Mouse (Mus musculus) right cerebral cortex, postnatal 10 days (tissue): ENCODE results near the gene Arrdc5.
"Not testable (repeated sequence)": the region's sequence is repeated elsewhere in the genome, so short reads cannot be mapped to it uniquely, and the experiment has no call there.

Source experiments
- DNase-seq, 2 experiments: peaks; one replicate each; pipeline ENCODE4 v3.0.0; 2021; ENCODE audit warnings: low spot score in 2 of 2

The Arrdc5 gene

DNA sequence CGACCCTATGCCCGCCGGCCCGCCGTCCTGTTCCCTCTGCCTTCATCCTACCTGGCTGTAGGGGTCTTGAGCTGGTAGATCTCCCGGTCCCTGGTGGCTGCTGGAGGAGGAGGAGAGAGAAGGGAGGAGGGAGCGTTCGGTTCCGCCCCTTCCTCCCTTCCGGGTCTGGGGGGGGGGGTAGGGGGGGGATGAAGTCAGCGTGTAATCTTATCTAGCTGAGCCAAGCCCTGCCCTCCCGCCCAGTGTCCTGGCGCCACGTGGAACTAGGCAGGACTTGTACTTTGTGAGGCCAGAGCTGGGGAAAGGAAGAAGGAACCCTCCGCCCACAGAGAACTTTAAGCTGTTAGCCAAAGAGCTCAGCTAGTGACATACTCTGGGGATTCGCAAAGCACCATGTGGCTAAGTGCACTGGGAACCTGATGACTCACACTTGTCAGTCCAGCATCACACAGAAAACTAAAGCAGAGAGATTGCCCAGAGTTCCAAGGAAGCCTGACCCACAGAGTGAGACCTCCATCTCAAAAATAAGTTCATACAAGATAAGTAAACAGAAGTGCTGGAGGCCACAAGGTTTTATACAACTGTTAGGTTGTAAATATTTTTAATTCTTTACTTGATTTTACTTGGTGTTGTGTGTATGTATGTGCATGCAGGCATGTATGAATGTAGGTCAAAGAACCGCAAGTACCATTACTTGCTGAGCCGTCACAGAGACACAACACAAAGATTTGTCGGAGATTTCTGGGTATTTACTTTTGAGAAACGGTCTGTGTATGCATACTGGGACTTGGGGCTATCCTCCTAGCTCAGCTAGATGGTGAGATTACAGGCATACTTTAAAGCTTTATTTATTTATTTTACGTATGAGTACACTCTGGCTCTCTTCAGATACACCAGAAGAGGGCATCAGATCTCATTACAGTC lies 23.2 kb downstream of the Arrdc5 start, which contains the start of gene Ticam1:
TSS of gene Ticam1 (minus strand) at position 144 of the 924 bp plus-strand sequence.
- peak; percentile 83 to 90 for DNase-seq

DNA sequence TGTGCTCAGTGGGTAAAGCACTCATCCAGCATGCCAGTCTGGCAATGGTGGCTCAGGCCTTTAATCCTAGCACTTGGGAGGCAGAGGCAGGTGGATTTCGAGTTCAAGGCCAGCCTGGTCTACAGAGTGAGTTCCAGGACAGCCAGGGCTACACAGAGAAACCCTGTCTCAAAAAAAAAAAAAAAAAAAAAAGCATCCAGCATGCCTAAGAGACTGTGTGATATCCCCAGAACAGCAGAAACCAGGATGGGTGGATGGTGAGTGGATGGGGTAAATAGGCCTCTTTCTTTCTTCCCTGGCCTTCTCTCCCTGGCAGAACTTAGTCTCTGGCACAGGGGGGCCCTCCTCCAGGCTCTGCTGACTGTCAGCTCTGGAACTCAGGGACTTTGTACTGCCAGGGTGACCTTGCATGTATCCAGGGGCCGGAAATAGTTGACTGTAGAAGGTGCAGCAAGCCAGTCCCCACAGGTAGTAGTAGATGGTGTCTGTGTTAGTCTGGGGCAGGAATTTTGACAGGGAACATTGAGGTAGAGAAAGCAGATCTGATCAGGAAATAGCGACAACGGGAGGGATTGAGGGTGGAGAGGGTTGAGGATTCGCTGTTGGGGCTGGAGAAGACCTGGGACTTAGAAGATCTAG lies 24.1 kb downstream of the Arrdc5 start:
- DNase-seq: no peak

DNA sequence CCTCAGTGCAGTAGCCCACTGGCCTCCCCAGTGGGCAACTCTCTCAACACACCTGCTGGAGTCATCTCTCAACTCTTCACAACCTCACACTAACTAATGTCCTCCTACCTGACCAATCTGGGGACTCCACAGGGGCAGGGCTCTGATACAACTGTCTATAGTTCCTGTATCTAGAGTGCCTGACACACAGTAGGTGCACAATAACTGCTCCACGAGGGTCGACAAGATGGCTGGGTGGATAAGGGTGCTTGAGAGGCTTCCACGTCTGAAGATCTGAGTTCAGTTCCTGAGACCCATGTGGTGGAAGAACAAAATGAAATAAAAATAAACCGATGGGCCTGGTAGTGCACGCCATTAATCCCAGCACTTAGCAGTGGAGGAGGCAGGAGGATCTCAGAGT lies 26.1 kb downstream of the Arrdc5 start:
- no peak for DNase-seq

DNA sequence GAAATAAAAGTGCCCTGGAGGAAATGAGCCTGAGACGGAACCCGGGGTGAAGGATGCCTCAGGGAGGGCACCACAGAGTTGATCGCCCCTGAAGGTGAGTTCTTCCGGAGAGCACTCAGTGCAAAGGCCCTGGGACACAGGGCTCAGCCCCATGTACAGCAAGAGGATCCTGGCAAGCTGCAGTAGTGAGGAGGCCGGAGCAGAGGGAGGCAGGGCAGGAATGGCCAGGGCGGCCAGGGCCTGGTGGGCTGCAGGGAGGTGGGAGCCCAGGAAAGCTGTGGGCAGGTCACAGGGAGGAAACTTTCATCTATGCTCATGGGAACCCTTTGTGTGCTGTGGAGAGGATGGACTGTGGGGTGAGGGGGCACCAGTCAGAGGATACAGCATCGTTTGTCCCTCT lies 26.6 kb downstream of the Arrdc5 start:
- no peak for DNase-seq

DNA sequence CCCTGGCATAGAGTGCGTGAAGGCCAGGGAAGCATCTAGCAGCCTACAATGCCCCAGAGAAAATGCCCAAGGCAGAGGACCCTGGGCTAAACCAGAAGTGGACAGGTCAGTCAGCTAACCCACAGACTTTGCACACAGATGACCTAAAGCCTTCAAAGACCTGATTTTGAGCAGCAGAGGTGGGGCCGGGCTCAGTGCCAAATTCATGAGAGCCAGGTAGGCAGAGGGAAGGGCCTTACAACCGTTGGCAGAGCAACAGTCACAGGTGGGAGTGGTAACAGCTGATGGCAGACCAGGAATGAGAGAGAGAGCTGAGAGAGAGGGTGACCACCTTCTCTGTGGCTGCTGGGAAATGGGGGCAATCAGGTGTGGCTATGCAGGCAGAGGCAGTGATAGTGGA lies 27.4 kb downstream of the Arrdc5 start:
- DNase-seq: no peak

DNA sequence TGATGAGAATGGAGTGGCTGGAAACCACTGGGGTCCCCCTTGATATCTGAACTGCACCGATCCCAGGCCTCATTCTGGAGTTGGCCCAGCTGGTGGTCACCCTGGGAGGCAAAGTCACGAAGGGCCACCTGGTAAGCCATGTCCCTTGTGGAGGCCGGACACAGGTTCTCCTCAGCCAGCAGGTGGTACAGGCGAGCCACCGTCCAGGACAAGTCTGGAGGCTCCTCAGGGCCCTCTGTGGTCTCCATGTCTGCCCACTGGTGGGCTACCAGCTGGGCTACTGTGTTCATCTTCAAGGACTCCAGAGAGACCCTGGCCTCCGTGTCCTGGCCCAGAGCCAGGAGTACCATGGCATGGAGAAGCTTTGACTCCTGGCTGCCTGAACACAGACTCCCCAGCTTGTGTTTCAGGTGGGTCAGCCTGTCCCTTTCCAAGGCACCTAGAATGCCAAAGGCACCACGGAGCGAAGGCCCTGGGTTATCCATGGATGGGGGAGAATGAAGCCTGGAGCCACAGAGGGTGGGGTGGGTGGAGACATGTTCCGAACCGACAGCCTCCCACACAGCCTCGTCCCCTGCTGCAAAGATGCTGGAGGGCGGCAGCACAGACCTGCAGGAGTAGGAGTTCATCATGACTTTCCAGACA lies 28.4 kb downstream of the Arrdc5 start:
- peak in 1 of 2 experiments; percentile 47 for DNase-seq

DNA sequence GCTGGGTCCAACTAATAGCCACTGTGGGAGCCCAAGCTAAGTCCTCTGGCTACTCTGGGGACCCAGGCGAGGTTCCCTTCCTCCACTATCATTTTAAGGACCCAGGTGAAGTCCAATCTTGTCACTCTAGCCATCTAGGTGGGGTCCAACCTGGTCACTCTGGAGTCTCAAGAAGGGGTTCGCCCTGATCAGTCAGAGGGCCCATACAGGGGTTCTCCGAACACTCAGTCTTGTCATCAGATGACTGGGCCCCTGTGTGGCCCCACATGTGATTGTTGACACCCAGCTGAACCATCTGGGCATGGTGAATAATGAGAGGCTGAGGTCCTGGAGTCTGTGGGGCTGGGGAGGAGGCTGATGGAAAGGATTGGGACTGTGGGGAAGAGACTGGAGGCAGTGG lies 30.3 kb downstream of the Arrdc5 start:
- no peak for DNase-seq

DNA sequence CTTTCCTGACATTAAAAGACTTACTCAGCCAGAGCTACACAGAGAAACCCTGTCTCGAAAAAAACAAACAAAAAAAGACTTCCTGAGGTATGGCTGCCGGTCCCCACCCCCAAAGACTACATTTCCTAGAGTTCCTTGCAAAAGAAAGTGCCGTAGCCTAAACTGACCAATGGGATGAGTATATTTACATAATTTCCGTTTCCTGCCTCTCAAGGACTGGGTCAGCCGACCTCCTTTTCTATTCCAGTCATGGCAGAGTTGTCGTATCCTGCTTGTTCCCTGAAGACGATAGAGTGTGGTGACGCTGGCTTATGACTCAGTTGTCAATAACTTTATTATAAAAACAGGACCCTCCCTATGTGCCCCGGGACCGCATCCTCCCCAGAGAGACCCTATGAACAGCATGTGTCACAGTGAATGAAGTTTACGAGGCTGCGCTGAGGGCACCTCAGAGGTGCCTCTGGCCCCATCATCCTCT lies 30.9 kb downstream of the Arrdc5 start:
- peak; percentile 83 to 89 for DNase-seq

DNA sequence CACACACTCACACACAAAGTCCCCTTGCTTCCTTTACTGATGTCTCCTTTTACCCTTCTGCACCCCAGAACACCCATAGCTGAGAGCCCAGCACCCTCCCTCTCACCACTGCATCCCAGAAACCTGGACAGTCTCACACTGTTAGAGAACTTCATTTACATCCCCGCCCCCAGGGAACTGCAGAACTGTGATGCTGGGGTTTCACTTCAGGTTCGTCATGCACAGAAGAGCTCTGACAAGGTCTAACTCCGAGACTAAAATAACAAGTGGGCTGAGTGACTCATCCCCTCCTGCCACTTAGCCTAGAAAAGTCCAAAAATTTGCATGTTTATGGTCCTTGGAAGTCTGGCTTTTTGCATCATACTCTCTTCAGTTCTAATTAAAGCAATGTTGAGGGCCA lies 33.8 kb downstream of the Arrdc5 start:
- DNase-seq: peak; percentile 63 to 80

DNA sequence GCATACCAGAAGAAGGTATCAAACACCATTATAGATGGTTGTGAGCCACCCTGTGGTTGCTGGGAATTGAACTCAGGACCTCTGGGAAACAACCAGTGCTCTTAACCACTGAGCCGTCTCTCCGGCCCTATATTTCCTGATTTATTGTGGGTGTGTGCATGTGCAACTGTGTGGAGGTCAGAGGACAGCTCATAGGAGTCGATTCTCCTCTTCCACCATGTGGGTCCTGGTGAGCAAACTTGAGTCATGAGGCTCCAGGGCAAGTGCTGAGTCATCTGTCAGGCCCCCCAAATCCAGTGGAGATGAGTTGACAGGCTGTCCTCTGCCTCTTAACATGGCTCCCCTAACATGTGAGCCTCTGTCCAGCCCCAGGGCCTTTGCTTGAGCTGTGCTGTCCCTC lies 34.2 kb downstream of the Arrdc5 start:
- no peak for DNase-seq

DNA sequence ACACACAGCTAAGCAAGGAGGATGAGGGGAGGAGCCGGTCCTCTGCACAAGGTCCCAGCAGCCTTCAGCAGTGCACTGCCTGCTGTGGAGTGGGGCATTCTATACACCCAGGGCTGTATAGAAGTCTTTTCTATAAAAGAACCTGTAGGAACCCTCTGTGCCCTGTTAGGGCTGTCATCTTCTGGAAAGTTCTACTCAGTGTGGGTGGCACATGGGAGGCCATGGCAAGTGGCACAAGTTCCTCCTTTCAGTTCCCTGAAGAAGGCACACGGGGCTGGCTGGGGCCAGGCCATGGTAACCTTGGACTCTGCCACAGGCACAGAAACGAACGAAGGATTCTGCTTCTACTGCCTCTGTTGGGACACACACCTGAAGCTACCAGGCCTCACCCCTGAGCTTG lies 35.1 kb downstream of the Arrdc5 start:
- DNase-seq: no peak

DNA sequence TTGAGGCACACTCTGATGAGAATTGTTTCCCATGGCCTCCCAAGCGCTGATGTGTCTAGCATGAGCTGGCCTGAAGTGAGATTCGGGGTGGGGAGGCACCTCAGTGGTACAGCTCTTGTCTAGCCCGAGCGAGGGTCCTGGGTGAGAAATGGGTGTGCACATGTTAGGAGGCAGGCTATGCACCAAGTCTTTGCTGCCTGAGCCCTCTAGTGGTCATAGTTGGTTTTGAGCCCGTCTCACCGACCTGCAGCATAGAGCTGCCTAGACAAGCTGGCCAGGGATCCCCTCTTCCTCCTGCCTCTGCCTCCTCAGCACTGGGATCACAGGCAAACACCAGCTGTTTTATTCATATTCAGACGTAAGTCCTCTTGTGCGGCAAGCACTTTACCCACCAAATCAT lies 36.1 kb downstream of the Arrdc5 start:
- DNase-seq: peak; percentile 84 to 85

DNA sequence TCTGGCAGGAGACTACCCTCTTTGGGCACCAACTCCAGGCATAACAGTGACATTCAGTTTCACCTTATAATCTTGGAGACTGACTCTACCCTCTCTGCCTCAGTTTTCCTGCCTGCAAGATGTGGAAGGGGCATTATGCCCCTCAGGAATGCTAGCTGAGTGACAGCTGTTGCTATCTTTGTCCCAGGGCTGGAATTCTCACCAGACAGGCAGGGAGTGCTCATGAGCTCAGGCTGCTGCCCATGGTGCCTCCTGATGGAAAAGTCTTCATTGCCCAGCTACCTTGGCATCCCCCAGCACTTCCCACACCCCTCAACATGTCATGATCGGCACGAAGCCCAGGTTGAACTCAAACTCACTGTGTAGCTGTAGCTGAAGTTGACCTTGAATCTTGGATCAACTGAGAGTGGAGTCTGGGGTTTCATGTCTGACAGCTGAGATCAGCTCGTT lies 37.4 kb downstream of the Arrdc5 start:
- DNase-seq: no peak

DNA sequence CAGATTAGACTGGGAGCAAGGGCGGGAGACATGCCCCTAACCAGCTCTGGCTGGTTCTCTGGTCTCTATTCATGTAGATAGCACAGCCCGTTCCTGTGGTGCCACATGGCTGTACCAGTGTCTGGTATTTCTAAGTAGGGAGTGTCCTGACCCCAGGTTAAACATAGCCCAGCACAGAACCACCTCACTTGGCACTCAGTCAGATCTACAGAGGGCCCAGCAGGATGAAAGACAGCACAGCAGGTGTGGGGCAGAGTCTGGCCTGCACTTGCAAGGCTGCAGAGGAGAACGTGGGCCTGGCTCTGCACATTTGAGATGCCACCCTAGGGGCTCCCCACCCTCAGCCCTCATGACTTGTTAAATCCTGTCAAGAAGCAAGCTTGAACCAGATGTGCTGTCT lies 38.9 kb downstream of the Arrdc5 start:
- no peak for DNase-seq

DNA sequence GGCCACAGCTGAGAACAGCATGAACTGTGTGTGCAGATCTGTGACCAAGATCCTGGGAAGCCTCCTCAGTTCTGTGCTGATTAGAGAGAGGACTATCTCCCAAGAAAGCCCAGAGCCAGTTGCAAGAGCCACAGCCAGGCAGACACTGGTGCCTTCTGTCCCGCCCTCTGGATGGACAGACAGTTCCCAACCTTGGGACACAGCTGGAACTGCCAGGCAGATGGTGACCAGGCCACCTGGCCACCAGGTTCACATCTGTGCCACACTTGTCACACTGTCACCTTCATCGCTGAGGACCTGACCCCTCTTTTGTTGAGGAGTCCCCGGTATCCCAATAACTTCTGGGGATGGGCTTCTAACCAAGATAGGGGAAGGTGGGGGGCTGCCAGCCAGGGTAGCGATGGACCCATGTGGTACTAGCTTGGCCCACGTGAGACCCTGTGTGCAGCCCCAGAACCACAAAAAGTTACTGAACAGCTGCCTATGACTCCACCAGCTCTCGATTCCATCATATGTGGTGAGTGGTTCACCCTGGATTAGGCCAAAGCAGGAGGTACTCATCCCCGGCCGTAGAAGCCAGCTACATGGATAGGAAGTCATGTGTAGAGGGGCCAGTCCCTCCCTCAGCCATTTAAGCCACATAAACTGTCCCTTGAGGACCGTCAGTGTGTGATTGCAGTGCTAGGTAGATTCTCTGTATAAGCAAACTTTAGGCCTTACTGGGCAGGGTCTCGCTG lies 40.6 kb downstream of the Arrdc5 start:
- DNase-seq: no peak

DNA sequence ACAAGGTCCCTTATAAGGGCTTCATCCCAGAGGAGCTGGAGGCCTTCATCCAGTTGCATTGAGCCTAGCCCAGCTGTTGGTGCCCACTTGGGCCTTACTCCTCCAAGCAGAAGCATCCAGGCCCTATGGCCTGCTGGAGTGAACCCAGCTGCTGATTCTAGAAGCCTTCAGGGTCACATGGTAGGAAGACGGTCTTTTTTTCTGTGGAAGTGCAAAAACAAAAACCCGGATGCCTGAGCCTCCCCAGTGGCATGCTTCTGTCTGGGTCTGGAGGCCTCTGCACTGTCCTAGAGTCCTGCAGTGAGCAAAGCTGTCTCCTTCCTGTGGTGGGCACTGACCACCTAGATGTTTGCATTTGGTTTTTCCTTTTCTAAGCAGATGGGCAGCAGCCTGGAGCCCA lies 41.3 kb downstream of the Arrdc5 start:
- DNase-seq: not testable (repeated sequence)

DNA sequence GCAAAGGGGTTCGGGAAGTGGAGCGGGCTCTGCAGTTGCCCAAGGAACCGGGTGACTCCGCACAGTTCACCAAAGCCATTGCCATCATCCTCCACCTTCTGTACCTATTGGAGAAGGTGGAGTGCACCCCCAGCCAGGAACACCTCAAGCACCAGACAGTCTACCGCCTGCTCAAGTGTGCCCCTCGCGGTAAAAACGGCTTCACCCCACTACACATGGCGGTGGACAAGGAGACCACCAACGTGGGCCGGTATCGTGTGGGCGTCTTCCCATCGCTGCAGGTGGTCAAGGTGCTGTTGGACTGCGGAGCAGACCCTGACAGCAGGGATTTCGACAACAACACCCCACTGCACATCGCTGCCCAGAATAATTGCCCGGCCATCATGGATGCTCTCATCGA lies 41.8 kb downstream of the Arrdc5 start:
- peak in 1 of 2 experiments; percentile 51 for DNase-seq

DNA sequence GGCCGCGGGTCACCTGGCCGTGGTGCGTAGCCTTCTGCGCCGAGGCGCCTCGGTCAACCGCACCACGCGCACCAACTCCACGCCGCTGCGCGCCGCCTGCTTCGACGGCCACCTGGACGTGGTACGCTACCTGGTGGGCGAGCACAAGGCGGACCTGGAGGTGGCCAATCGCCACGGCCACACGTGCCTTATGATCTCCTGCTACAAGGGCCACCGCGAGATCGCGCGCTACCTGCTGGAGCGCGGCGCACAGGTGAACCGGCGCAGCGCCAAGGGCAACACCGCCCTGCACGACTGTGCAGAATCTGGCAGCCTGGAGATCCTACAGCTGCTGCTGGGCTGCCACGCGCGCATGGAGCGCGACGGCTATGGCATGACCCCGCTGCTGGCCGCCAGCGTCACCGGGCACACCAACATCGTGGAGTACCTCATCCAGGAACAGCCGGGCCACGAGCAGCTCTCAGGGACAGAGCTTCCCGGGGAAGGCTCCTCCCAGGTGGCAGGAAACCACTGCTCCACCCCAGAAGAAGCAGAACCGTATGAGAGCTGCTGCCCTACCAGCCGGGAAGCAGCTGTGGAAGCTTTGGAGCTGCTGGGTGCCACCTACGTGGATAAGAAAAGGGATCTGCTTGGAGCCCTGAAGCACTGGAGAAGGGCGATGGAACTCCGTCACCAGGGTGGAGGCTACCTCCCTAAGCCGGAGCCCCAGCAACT lies 42.7 kb downstream of the Arrdc5 start:
- DNase-seq: peak; percentile 47 to 63

DNA sequence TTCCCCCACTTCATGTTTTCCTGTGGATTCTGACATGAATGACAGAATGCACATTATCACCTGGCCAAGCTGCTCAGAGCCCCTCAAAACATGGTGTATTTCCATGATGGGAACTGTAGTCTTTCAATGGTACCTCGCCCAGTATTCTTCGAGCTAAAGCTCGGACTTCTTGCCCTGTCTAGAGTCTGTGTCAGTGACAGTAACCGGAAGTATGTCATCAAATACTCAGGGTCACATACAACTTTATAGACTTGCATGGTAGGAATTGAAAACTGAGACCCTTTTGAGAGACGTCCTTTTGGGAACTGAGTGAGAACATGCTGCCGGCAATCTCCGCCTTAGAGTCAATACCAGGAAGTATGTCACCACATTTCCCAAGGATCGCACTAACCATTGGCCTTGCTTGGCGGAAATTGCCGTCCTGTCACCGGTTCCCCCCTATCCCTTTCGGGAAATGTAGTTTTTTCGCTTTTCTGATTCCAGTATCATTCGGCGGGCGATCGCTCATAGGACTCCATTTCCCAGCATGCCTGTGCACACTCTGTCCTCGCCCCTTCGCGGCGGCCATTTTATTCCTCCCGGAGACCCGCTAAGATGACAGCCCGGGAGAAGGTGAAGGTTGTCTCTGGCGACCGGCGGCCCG lies 43.7 kb downstream of the Arrdc5 start, which contains the start of gene Fem1a:
TSS of gene Fem1a (plus strand) at position 572 of the 643 bp plus-strand sequence.
- DNase-seq: peak; percentile 97 to 99

DNA sequence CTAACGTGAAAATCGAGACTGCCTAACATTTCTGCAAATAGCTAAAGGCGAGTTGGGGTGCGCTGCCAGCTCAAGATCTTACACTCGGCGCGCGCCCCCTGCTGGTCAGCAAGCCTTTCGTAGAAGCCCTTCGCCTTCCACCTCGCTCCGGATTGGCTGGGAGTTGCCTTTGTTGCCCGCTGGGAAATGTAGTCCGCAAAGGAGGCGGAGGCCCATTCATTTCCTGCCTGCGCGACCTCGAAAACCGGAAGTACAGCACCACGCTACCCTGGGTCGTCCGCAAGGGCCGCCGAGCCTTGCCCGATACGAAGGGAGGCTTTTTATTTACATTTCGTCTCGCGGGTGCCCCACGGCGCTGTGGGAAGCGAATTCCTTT lies 44.2 kb downstream of the Arrdc5 start:
- peak; percentile 99 to 100 for DNase-seq
